Mouse (Mus musculus): Measurements from ENCODE around the gene Itm2c. TPM values are rescaled to one million over a fixed set of nuclear protein-coding genes. Genes with fewer than 3 reads are reported as not detected.

Itm2c gene
- total and polyA plus RNA-seq, 3 experiments: 76.6 to 107 (median 96.2) TPM

- H3K27me3 ChIP-seq (replicated peaks): no peaks in the 10 kb centered on the region
- no peak overlapping the region for H3K4me2 ChIP-seq (ENCODE audit: insufficient read depth, low read depth, poor library complexity, severe bottlenecking)
- DNase-seq (ENCODE audit: extremely low read depth): no peak
- no peak overlapping the region for H3K9ac ChIP-seq (ENCODE audit: insufficient read depth, low read depth)
- dilution Hi-C loops (cut with MboI; ENCODE audit: extremely low pct_ligation_motif_present, extremely low pct_unique_long_range_greater_than_20kb, low sequenced_read_pairs) (no loop called here), in situ Hi-C loops (cut with MboI; ENCODE audit: low pct_ligation_motif_present, low pct_unique_long_range_greater_than_20kb, low sequenced_read_pairs) (loop anchor here (5.0 kb wide), 3 partner anchors 38 to 153 kb away; partner anchors contain the start of gene Itm2c)
- no peak overlapping the region for H3K27ac ChIP-seq (ENCODE audit: insufficient read depth, low read depth)
- no peak for TF ChIP-seq USF2 (conservative IDR thresholded peaks at IDR 0.05; ENCODE audit: low read depth, low read length)
- no peak for TF ChIP-seq KAT2A (IDR thresholded peaks at IDR 0.05; ENCODE audit: insufficient replicate concordance, low read length)
- TF ChIP-seq BHLHE40 (IDR thresholded peaks at IDR 0.05; ENCODE audit: low read depth, low read length): no peak
- no peak for TF ChIP-seq NELFE (IDR thresholded peaks at IDR 0.05; ENCODE audit: low read depth, low read length)
- TF ChIP-seq ETS1 (conservative IDR thresholded peaks at IDR 0.05; ENCODE audit: low read depth, low read length): no peak
- TF ChIP-seq MYC (IDR thresholded peaks at IDR 0.05; ENCODE audit: low read depth, low read length): no peak
- no peak overlapping the region for H3K4me3 ChIP-seq (replicated peaks in 1 of 3; ENCODE audit: low read depth in 2 of 3, low read length in 2 of 3, poor library complexity in 1 of 3)
- H3K9me3 ChIP-seq (replicated peaks; ENCODE audit: low read length): no peaks in the 10 kb centered on the region
- peaks cover 0 to 22% of the 10 kb centered on the region in 2 experiments; a peak in 2 of 4 replicates for H3K4me1 ChIP-seq (ENCODE audit: control insufficient read depth in 1 of 2, insufficient read depth in 2 of 2)
- peaks cover 19 to 52% of the 10 kb centered on the region in 2 experiments for H3K36me3 ChIP-seq (replicated peaks in 1 of 2; ENCODE audit: control insufficient read depth in 1 of 2, insufficient read depth in 1 of 2, low read length in 1 of 2)
- H3K79me2 ChIP-seq (replicated peaks; ENCODE audit: control insufficient read depth, extremely low read depth, insufficient read depth, poor library complexity, severe bottlenecking): no peaks in the 10 kb centered on the region
Measured at GRCm38 (mm10) chr1:85853865-85854264, 40.2 kb upstream of the Itm2c start.

DNA sequence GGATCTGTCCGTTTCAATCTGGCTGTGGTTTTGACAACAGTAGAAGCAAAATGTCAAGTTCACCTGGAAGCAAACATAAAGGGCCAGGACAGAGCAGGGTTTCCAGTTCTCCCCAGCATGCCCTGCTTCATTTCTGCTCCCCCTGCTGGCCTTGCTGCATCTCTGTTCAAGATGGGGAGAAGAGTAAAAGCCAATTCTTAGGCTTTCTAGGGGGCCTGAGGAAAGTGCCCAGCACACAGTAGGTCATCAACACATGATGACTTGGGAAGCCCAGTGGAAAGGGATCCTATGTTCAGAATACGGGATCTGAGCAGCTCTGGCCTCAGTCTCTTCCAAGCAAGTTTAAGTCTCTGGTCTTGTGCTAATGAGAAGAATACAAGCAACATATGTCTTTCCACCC lies 39.6 kb upstream of the Itm2c start:
- Histone ChIP-seq H3K4me3 (replicated peaks in 1 of 3; ENCODE audit: low read depth in 2 of 3, low read length in 2 of 3, poor library complexity in 1 of 3) (no peak overlapping the region), H3K4me2 (ENCODE audit: insufficient read depth, low read depth, poor library complexity, severe bottlenecking) (no peak overlapping the region), H3K9me3 (replicated peaks; ENCODE audit: low read length) (no peaks in the 10 kb centered on the region), H3K36me3 (replicated peaks in 1 of 2; ENCODE audit: control insufficient read depth in 1 of 2, insufficient read depth in 1 of 2, low read length in 1 of 2) (peaks cover 13 to 46% of the 10 kb centered on the region in 2 experiments), H3K9ac (ENCODE audit: insufficient read depth, low read depth) (no peak overlapping the region), H3K27ac (ENCODE audit: insufficient read depth, low read depth) (no peak overlapping the region), H3K4me1 (ENCODE audit: control insufficient read depth in 1 of 2, insufficient read depth in 2 of 2) (peaks cover 0 to 22% of the 10 kb centered on the region in 2 experiments; a peak in 2 of 4 replicates), H3K27me3 (replicated peaks) (no peaks in the 10 kb centered on the region), H3K79me2 (replicated peaks; ENCODE audit: control insufficient read depth, extremely low read depth, insufficient read depth, poor library complexity, severe bottlenecking) (no peaks in the 10 kb centered on the region)
- DNase-seq (ENCODE audit: extremely low read depth): no peak
- peak; percentile 53; the same call in 1 of the 2 replicates for TF ChIP-seq ZKSCAN1 (IDR thresholded peaks at IDR 0.05; ENCODE audit: borderline replicate concordance, low read depth, low read length)
- TF ChIP-seq SMC3 (IDR thresholded peaks at IDR 0.05; ENCODE audit: low read depth, low read length): peak; percentile 38
- TF ChIP-seq CTCF (conservative IDR thresholded peaks at IDR 0.05 in 1 of 2, IDR thresholded peaks at IDR 0.05 in 1 of 2; ENCODE audit: low read depth in 2 of 2, low read length in 2 of 2): peak in 1 of 2 experiments; percentile 55; a peak in 2 of 4 replicates
- TF ChIP-seq E2F4 (IDR thresholded peaks at IDR 0.05; ENCODE audit: insufficient replicate concordance, low read depth, low read length): no peak
- in situ Hi-C loops (cut with MboI; ENCODE audit: low pct_ligation_motif_present, low pct_unique_long_range_greater_than_20kb, low sequenced_read_pairs) (loop anchor here (5.0 kb wide), 3 partner anchors 38 to 153 kb away; partner anchors contain the start of gene Itm2c), dilution Hi-C loops (cut with MboI; ENCODE audit: extremely low pct_ligation_motif_present, extremely low pct_unique_long_range_greater_than_20kb, low sequenced_read_pairs) (no loop called here)

- Histone ChIP-seq H3K9me3 (replicated peaks; ENCODE audit: low read length) (peaks cover 3% of the 10 kb centered on the region), H3K27ac (ENCODE audit: insufficient read depth, low read depth) (no peak overlapping the region), H3K27me3 (replicated peaks) (no peaks in the 10 kb centered on the region), H3K9ac (ENCODE audit: insufficient read depth, low read depth) (no peak overlapping the region), H3K4me3 (replicated peaks in 1 of 3; ENCODE audit: low read depth in 2 of 3, low read length in 2 of 3, poor library complexity in 1 of 3) (no peak overlapping the region), H3K36me3 (replicated peaks in 1 of 2; ENCODE audit: control insufficient read depth in 1 of 2, insufficient read depth in 1 of 2, low read length in 1 of 2) (peaks cover 9 to 33% of the 10 kb centered on the region in 2 experiments), H3K79me2 (replicated peaks; ENCODE audit: control insufficient read depth, extremely low read depth, insufficient read depth, poor library complexity, severe bottlenecking) (no peaks in the 10 kb centered on the region), H3K4me2 (ENCODE audit: insufficient read depth, low read depth, poor library complexity, severe bottlenecking) (no peak overlapping the region), H3K4me1 (ENCODE audit: control insufficient read depth in 1 of 2, insufficient read depth in 2 of 2) (peaks cover 0 to 18% of the 10 kb centered on the region in 2 experiments; a peak in 2 of 4 replicates)
- dilution Hi-C loops (cut with MboI; ENCODE audit: extremely low pct_ligation_motif_present, extremely low pct_unique_long_range_greater_than_20kb, low sequenced_read_pairs): no loop called here
- TF ChIP-seq HCFC1 (IDR thresholded peaks at IDR 0.05; ENCODE audit: low read depth, low read length) (no peak), ETS1 (conservative IDR thresholded peaks at IDR 0.05; ENCODE audit: low read depth, low read length) (no peak), ZNF384 (IDR thresholded peaks at IDR 0.05; ENCODE audit: low read depth, low read length) (no peak), MYC (IDR thresholded peaks at IDR 0.05; ENCODE audit: low read depth, low read length) (no peak), POLR2A (IDR thresholded peaks at IDR 0.05; ENCODE audit: low read depth, low read length) (no peak), MAX (IDR thresholded peaks at IDR 0.05; ENCODE audit: low read length) (no peak)
- in situ Hi-C loops (cut with MboI; ENCODE audit: low pct_ligation_motif_present, low pct_unique_long_range_greater_than_20kb, low sequenced_read_pairs): no loop called here
- DNase-seq (ENCODE audit: extremely low read depth): no peak
Measured at GRCm38 (mm10) chr1:85856266-85856665, 37.8 kb upstream of the Itm2c start.

Measured in CH12.LX (cell line).